Mouse (Mus musculus) intestine, embryonic 15.5 days (tissue): ENCODE results near the gene Matk. TPM values are rescaled to one million over a fixed set of nuclear protein-coding genes. Genes with fewer than 3 reads are reported as not detected.
A peak's percentile ranks its signal among the peaks of the same experiment; 100 is the strongest.

ENCODE experiments used
- ATAC-seq: fragments of 200-750 bp; cut with Nextera tagmentation; 2 replicates; pipeline ENCODE4 v1.8.0; 2017; ENCODE audit warnings: moderate TSS enrichment, moderate library complexity
- H3K27ac ChIP-seq: fragments of 300-500 bp; sonication (generic); 2 replicates; pipeline ENCODE4 v1.5.1; 2015; ENCODE audit warnings: mild to moderate bottlenecking, inconsistent platforms
- H3K27me3 ChIP-seq: fragments of 300-500 bp; sonication (generic); replicated peaks from 2 replicates; pipeline ENCODE4 v1.6.1; 2015; ENCODE audit warnings: inconsistent platforms
- H3K36me3 ChIP-seq: fragments of 300-500 bp; sonication (generic); 2 replicates; pipeline ENCODE4 v1.6.1; 2015; ENCODE audit warnings: inconsistent platforms
- H3K4me1 ChIP-seq: fragments of 300-500 bp; sonication (generic); replicated peaks from 2 replicates; pipeline ENCODE4 v1.6.1; 2015; ENCODE audit warnings: inconsistent platforms
- H3K4me2 ChIP-seq: fragments of 300-500 bp; sonication (generic); replicated peaks from 2 replicates; pipeline ENCODE4 v1.6.1; 2015; ENCODE audit warnings: mild to moderate bottlenecking, inconsistent platforms
- H3K4me3 ChIP-seq: fragments of 300-500 bp; sonication (generic); replicated peaks from 2 replicates; pipeline ENCODE4 v1.5.1; 2015; ENCODE audit warnings: inconsistent platforms
- H3K9ac ChIP-seq: fragments of 300-500 bp; sonication (generic); 2 replicates; pipeline ENCODE4 v1.6.1; 2015; ENCODE audit warnings: inconsistent platforms
- H3K9me3 ChIP-seq: fragments of 300-500 bp; sonication (generic); 2 replicates; pipeline ENCODE4 v1.6.1; 2016; ENCODE audit warnings: inconsistent platforms
- WGBS: fragments of 180-500 bp; shearing (Covaris S2); methylation state at CpG from one replicate; pipeline ENCODE4 v1.1.7; 2015; 5-methylcytosine and 5-hydroxymethylcytosine counted together
- polyA plus RNA-seq: library from polyadenylated mRNA; unstranded; fragments of >200 nt; fragmentation: Nextera tagmentation; extraction: Ambion mirVana; gene quantifications from 2 replicates; pipeline ENCODE4 v1.2.1, GENCODE M21; 2015

Matk gene
- polyA plus RNA-seq, 1 experiment from 2014 or later: 2.2 TPM

GRCm38 (mm10) chr10:81273842-81274241 is 21.1 kb downstream of the Matk start:
- Histone ChIP-seq H3K4me2 (no peak overlapping the region), H3K27ac (no peak overlapping the region)
- 94% methylated on average over 19 of the region's 19 CpGs for WGBS

GRCm38 (mm10) chr10:81277676-81278075 is 24.9 kb downstream of the Matk start:
- Histone ChIP-seq H3K36me3 (peaks cover 11% of the 10 kb centered on the region), H3K4me1 (peaks cover 6% of the 10 kb centered on the region), H3K27ac (no peak overlapping the region), H3K4me2 (no peak overlapping the region), H3K4me3 (no peak overlapping the region), H3K9me3 (no peaks in the 10 kb centered on the region), H3K9ac (no peak overlapping the region), H3K27me3 (no peaks in the 10 kb centered on the region)
- 77% methylated on average over 22 of the region's 22 CpGs for WGBS
- ATAC-seq: no peak

More at GRCm38 (mm10) chr10:81273842-81274241, 21.1 kb downstream of the Matk start:
- Histone ChIP-seq H3K4me1 (peaks cover 5% of the 10 kb centered on the region), H3K9me3 (no peaks in the 10 kb centered on the region), H3K4me3 (no peak overlapping the region), H3K27me3 (no peaks in the 10 kb centered on the region), H3K36me3 (peaks cover 21% of the 10 kb centered on the region), H3K9ac (no peak overlapping the region)
- no peak for ATAC-seq

GRCm38 (mm10) chr10:81279496-81279895 is 26.8 kb downstream of the Matk start:
- H3K36me3 ChIP-seq: no peaks in the 10 kb centered on the region
- WGBS: 28% methylated on average over 10 of the region's 10 CpGs
- 0 out of 2 replicates have a peak, but pooled peaks have one; percentile 24 for ATAC-seq
- no peak overlapping the region for H3K4me3 ChIP-seq
- no peak overlapping the region for H3K9ac ChIP-seq
- no peak overlapping the region for H3K27ac ChIP-seq
- no peaks in the 10 kb centered on the region for H3K9me3 ChIP-seq
- no peak overlapping the region; the same call in 1 of the 2 replicates for H3K4me2 ChIP-seq
- H3K4me1 ChIP-seq: peaks cover 10% of the 10 kb centered on the region
- peaks cover 14% of the 10 kb centered on the region for H3K27me3 ChIP-seq

- Histone ChIP-seq H3K27me3 (peaks cover 18% of the 10 kb centered on the region), H3K9me3 (no peaks in the 10 kb centered on the region), H3K9ac (peak overlapping the region; percentile 17; the same call in 1 of the 2 replicates), H3K4me1 (peaks cover 30% of the 10 kb centered on the region), H3K4me2 (peak overlapping the region; percentile 79), H3K4me3 (peak overlapping the region; percentile 47), H3K27ac (no peak overlapping the region), H3K36me3 (no peaks in the 10 kb centered on the region)
- WGBS: 52% methylated on average over 6 of the region's 6 CpGs
- ATAC-seq: no peak
These were observed 31.5 kb downstream of the Matk start for GRCm38 (mm10) chr10:81284189-81284588.

GRCm38 (mm10) chr10:81284719-81285118 is 32.0 kb downstream of the Matk start:
- Histone ChIP-seq H3K9me3 (no peaks in the 10 kb centered on the region), H3K4me1 (peaks cover 28% of the 10 kb centered on the region), H3K9ac (peak overlapping the region; percentile 17; the same call in 1 of the 2 replicates), H3K4me3 (peak overlapping the region; percentile 47), H3K36me3 (no peaks in the 10 kb centered on the region), H3K4me2 (peak overlapping the region; percentile 79), H3K27ac (peak overlapping the region; percentile 29), H3K27me3 (peaks cover 18% of the 10 kb centered on the region)
- 6% methylated on average over 17 of the region's 17 CpGs for WGBS
- peak; percentile 53 for ATAC-seq

GRCm38 (mm10) chr10:81285694-81286450 is 33.1 kb downstream of the Matk start:
- peak overlapping the region; percentile 79 for H3K4me2 ChIP-seq
- peaks cover 28% of the 10 kb centered on the region for H3K4me1 ChIP-seq
- H3K27ac ChIP-seq: peak overlapping the region; percentile 85
- peaks cover 18% of the 10 kb centered on the region for H3K27me3 ChIP-seq
- peak overlapping the region; percentile 47 for H3K4me3 ChIP-seq
- H3K36me3 ChIP-seq: no peaks in the 10 kb centered on the region
- H3K9me3 ChIP-seq: no peaks in the 10 kb centered on the region
- H3K9ac ChIP-seq: peak overlapping the region; percentile 56
- ATAC-seq: peak; percentile 74
- WGBS: 2% methylated on average over 54 of the region's 54 CpGs

- Histone ChIP-seq H3K27me3 (peaks cover 18% of the 10 kb centered on the region), H3K9ac (no peak overlapping the region), H3K36me3 (no peaks in the 10 kb centered on the region), H3K4me1 (peaks cover 28% of the 10 kb centered on the region), H3K9me3 (no peaks in the 10 kb centered on the region), H3K27ac (peak overlapping the region; percentile 85), H3K4me3 (peak overlapping the region; percentile 47), H3K4me2 (peak overlapping the region; percentile 79)
- 29% methylated on average over 6 of the region's 6 CpGs for WGBS
- ATAC-seq: peak; percentile 18
These were observed 33.9 kb downstream of the Matk start for GRCm38 (mm10) chr10:81286586-81286985.

- H3K27me3 ChIP-seq: peaks cover 18% of the 10 kb centered on the region
- H3K4me2 ChIP-seq: peak overlapping the region; percentile 79; the same call in 1 of the 2 replicates
- 61% methylated on average over 8 of the region's 8 CpGs for WGBS
- H3K36me3 ChIP-seq: no peaks in the 10 kb centered on the region
- H3K9me3 ChIP-seq: no peaks in the 10 kb centered on the region
- peak overlapping the region; percentile 85 for H3K27ac ChIP-seq
- ATAC-seq: no peak
- H3K9ac ChIP-seq: no peak overlapping the region
- H3K4me1 ChIP-seq: peaks cover 32% of the 10 kb centered on the region
- H3K4me3 ChIP-seq: no peak overlapping the region
These were observed 34.9 kb downstream of the Matk start for GRCm38 (mm10) chr10:81287513-81288157.

GRCm38 (mm10) chr10:81288601-81289000 is 35.9 kb downstream of the Matk start:
- Histone ChIP-seq H3K9ac (no peak overlapping the region), H3K4me2 (0 out of 2 replicates have a peak overlapping the region, but pooled peaks have one; percentile 12), H3K4me3 (no peak overlapping the region), H3K36me3 (no peaks in the 10 kb centered on the region), H3K27ac (no peak overlapping the region), H3K4me1 (peaks cover 33% of the 10 kb centered on the region), H3K27me3 (peaks cover 13% of the 10 kb centered on the region), H3K9me3 (no peaks in the 10 kb centered on the region)
- WGBS: 29% methylated on average over 6 of the region's 6 CpGs
- ATAC-seq: no peak

GRCm38 (mm10) chr10:81289278-81289677 is 36.5 kb downstream of the Matk start:
- Histone ChIP-seq H3K27me3 (peaks cover 6% of the 10 kb centered on the region), H3K4me1 (peaks cover 38% of the 10 kb centered on the region), H3K9me3 (no peaks in the 10 kb centered on the region), H3K4me3 (peak overlapping the region; percentile 37; the same call in 1 of the 2 replicates), H3K9ac (no peak overlapping the region), H3K36me3 (no peaks in the 10 kb centered on the region), H3K27ac (peak overlapping the region; percentile 76; the same call in 1 of the 2 replicates), H3K4me2 (peak overlapping the region; percentile 50)
- no peak for ATAC-seq
- 1% methylated on average over 7 of the region's 7 CpGs for whole genome bisulfite sequencing

- 55% methylated on average over 14 of the region's 14 CpGs for WGBS
- H3K27ac ChIP-seq: peak overlapping the region; percentile 76
- no peak for ATAC-seq
These were observed 37.1 kb downstream of the Matk start for GRCm38 (mm10) chr10:81289811-81290210.

GRCm38 (mm10) chr10:81290698-81291460 is 38.1 kb downstream of the Matk start:
- H3K36me3 ChIP-seq: no peaks in the 10 kb centered on the region
- H3K9me3 ChIP-seq: no peaks in the 10 kb centered on the region
- no peaks in the 10 kb centered on the region for H3K27me3 ChIP-seq
- WGBS: 19% methylated on average over 24 of the region's 24 CpGs
- 0 out of 2 replicates have a peak, but pooled peaks have one; percentile 9 for ATAC-seq
- peak overlapping the region; percentile 39 for H3K9ac ChIP-seq
- H3K4me1 ChIP-seq: peaks cover 46% of the 10 kb centered on the region
- peak overlapping the region; percentile 76 for H3K27ac ChIP-seq
- peak overlapping the region; percentile 50 for H3K4me2 ChIP-seq
- H3K4me3 ChIP-seq: peak overlapping the region; percentile 37

More at GRCm38 (mm10) chr10:81289811-81290210, 37.1 kb downstream of the Matk start:
- Histone ChIP-seq H3K4me1 (peaks cover 40% of the 10 kb centered on the region), H3K9me3 (no peaks in the 10 kb centered on the region), H3K36me3 (no peaks in the 10 kb centered on the region), H3K9ac (peak overlapping the region; percentile 39), H3K27me3 (peaks cover under 1% of the 10 kb centered on the region), H3K4me2 (peak overlapping the region; percentile 50), H3K4me3 (peak overlapping the region; percentile 37)
